Mouse (Mus musculus) forebrain, postnatal 0 days (tissue): ENCODE measurements around the gene Plcb1. TPM values are rescaled to one million over a fixed set of nuclear protein-coding genes. Genes with fewer than 3 reads are reported as not detected.
A peak's percentile ranks its signal among the peaks of the same experiment; 100 is the strongest.

Source experiments
- ATAC-seq: fragments of 200-750 bp; cut with Nextera tagmentation; 2 replicates; pipeline ENCODE4 v1.8.0; 2017; ENCODE audit warnings: mild to moderate bottlenecking, moderate library complexity
- DNase-seq: peaks from one replicate; pipeline ENCODE4 v3.0.0-alpha.2; 2015
- H3K27ac ChIP-seq: fragments of 300-500 bp; sonication (generic); 2 replicates; pipeline ENCODE4 v1.5.1; 2014; ENCODE audit warnings: low read depth, mild to moderate bottlenecking, antibody characterized with exemption, low read length, moderate library complexity, mixed read lengths
- H3K27me3 ChIP-seq: fragments of 300-500 bp; sonication (generic); 2 replicates; pipeline ENCODE4 v1.6.1; 2014; ENCODE audit warnings: mild to moderate bottlenecking, low read length, mixed read lengths; ENCODE audit not compliant: insufficient read depth
- H3K36me3 ChIP-seq: fragments of 300-500 bp; sonication (generic); 2 replicates; pipeline ENCODE4 v1.6.1; 2014; ENCODE audit warnings: mild to moderate bottlenecking, moderate library complexity; ENCODE audit not compliant: insufficient read depth
- H3K4me1 ChIP-seq: fragments of 300-500 bp; sonication (generic); 2 replicates; pipeline ENCODE4 v1.6.1; 2014; ENCODE audit warnings: antibody characterized with exemption; ENCODE audit not compliant: insufficient read depth
- H3K4me2 ChIP-seq: fragments of 300-500 bp; sonication (generic); 2 replicates; pipeline ENCODE4 v1.6.1; 2014; ENCODE audit warnings: low read depth, mild to moderate bottlenecking, moderate library complexity
- H3K4me3 ChIP-seq: fragments of 300-500 bp; sonication (generic); 2 replicates; pipeline ENCODE4 v1.5.1; 2014; ENCODE audit warnings: low read depth, low read length, mixed read lengths
- H3K9ac ChIP-seq: fragments of 300-500 bp; sonication (generic); 2 replicates; pipeline ENCODE4 v1.6.1; 2014; ENCODE audit warnings: mild to moderate bottlenecking
- H3K9me3 ChIP-seq: fragments of 300-500 bp; sonication (generic); 2 replicates; pipeline ENCODE4 v1.6.1; 2016; ENCODE audit warnings: low read length
- CTCF ChIP-seq: sonication (generic); IDR thresholded peaks from 2 replicates; pipeline ENCODE4 v1.5.1; 2016; ENCODE audit warnings: antibody characterized with exemption, control low read depth, low read depth
- WGBS: fragments of 180-500 bp; shearing (Covaris S2); extraction: QIAGEN DNeasy Blood & Tissue Kit; methylation state at CpG from one replicate; pipeline ENCODE4 v1.1.7; 2014; 5-methylcytosine and 5-hydroxymethylcytosine counted together
- polyA plus RNA-seq: library from polyadenylated mRNA; unstranded; fragments of >200 nt; fragmentation: Nextera tagmentation; extraction: Ambion mirVana; gene quantifications from 2 replicates; pipeline ENCODE4 v1.2.1, GENCODE M21; 2015
- total RNA-seq: library from RNA; depleted of rRNA; stranded (reverse); fragments of >200 nt; gene quantifications from 2 replicates; pipeline ENCODE4 v1.2.3, GENCODE M21; 2014; rRNA removed

Plcb1 gene
- total RNA-seq = 58.2 and 61.8 TPM in 2 replicates
- polyA plus RNA-seq = 20.7 and 37.7 TPM in 2 replicates

GRCm38 (mm10) chr2:134785970-134786855, at the start of gene Plcb1:
TSS of gene Plcb1 (plus strand) at chr2:134786067.
- peaks cover 4% of the 10 kb centered on the region; the same call in 1 of the 2 replicates for H3K4me1 ChIP-seq
- H3K36me3 ChIP-seq = no peaks in the 10 kb centered on the region
- under 1% methylated on average over 84 of the region's 88 CpGs for WGBS
- H3K27ac ChIP-seq = peak within 1 kb of the TSS; percentile 80
- peak; percentile 97 for ATAC-seq
- peak within 1 kb of the TSS; percentile 84 for H3K9ac ChIP-seq
- DNase-seq = peak; percentile 93
- H3K9me3 ChIP-seq = no peaks in the 10 kb centered on the region
- H3K4me3 ChIP-seq = peak within 1 kb of the TSS; percentile 81
- H3K27me3 ChIP-seq = no peaks in the 10 kb centered on the region
- H3K4me2 ChIP-seq = peak within 1 kb of the TSS; percentile 87
- peak; percentile 98 for TF ChIP-seq CTCF

GRCm38 (mm10) chr2:134755537-134755936, 30.3 kb upstream of the Plcb1 start:
- TF ChIP-seq CTCF = no peak
- Histone ChIP-seq H3K4me2 (no peak overlapping the region), H3K9ac (no peak overlapping the region), H3K27me3 (no peaks in the 10 kb centered on the region), H3K36me3 (no peaks in the 10 kb centered on the region), H3K27ac (no peak overlapping the region), H3K4me3 (no peak overlapping the region), H3K9me3 (no peaks in the 10 kb centered on the region), H3K4me1 (no peaks in the 10 kb centered on the region)
- ATAC-seq = no peak
- no peak for DNase-seq

GRCm38 (mm10) chr2:134756086-134756485, 29.8 kb upstream of the Plcb1 start:
- 78% methylated on average over 1 of the region's 1 CpGs for WGBS

GRCm38 (mm10) chr2:134761029-134761428, 24.8 kb upstream of the Plcb1 start:
- WGBS = 78% methylated on average over 1 of the region's 1 CpGs
- H3K9ac ChIP-seq = no peak overlapping the region
- H3K4me2 ChIP-seq = no peak overlapping the region
- no peaks in the 10 kb centered on the region for H3K4me1 ChIP-seq
- H3K4me3 ChIP-seq = no peak overlapping the region
- no peaks in the 10 kb centered on the region for H3K27me3 ChIP-seq
- no peaks in the 10 kb centered on the region for H3K36me3 ChIP-seq
- H3K9me3 ChIP-seq = no peaks in the 10 kb centered on the region
- no peak for ATAC-seq
- DNase-seq = no peak
- no peak overlapping the region for H3K27ac ChIP-seq
- TF ChIP-seq CTCF = no peak

More at GRCm38 (mm10) chr2:134756086-134756485, 29.8 kb upstream of the Plcb1 start:
- no peak overlapping the region for H3K27ac ChIP-seq
- no peak overlapping the region for H3K4me3 ChIP-seq
- H3K36me3 ChIP-seq = no peaks in the 10 kb centered on the region
- H3K4me1 ChIP-seq = no peaks in the 10 kb centered on the region
- no peak for TF ChIP-seq CTCF
- H3K9ac ChIP-seq = no peak overlapping the region
- H3K4me2 ChIP-seq = no peak overlapping the region
- DNase-seq (no peak), ATAC-seq (no peak)
- no peaks in the 10 kb centered on the region for H3K27me3 ChIP-seq
- H3K9me3 ChIP-seq = no peaks in the 10 kb centered on the region

- no peak overlapping the region for H3K4me2 ChIP-seq
- no peak overlapping the region for H3K4me3 ChIP-seq
- no peak overlapping the region for H3K9ac ChIP-seq
- TF ChIP-seq CTCF = no peak
- WGBS = 95% methylated on average over 8 of the region's 8 CpGs
- no peaks in the 10 kb centered on the region for H3K9me3 ChIP-seq
- no peaks in the 10 kb centered on the region for H3K27me3 ChIP-seq
- DNase-seq (no peak), ATAC-seq (no peak)
- no peaks in the 10 kb centered on the region for H3K36me3 ChIP-seq
- H3K27ac ChIP-seq = no peak overlapping the region
- H3K4me1 ChIP-seq = no peaks in the 10 kb centered on the region
These were observed 22.4 kb upstream of the Plcb1 start for GRCm38 (mm10) chr2:134763406-134763990.

GRCm38 (mm10) chr2:134764506-134764905, 21.4 kb upstream of the Plcb1 start:
- H3K9ac ChIP-seq = no peak overlapping the region
- H3K27ac ChIP-seq = no peak overlapping the region
- 87% methylated on average over 2 of the region's 2 CpGs for WGBS
- ATAC-seq (no peak), DNase-seq (no peak)
- H3K4me3 ChIP-seq = no peak overlapping the region
- no peaks in the 10 kb centered on the region for H3K27me3 ChIP-seq
- H3K36me3 ChIP-seq = no peaks in the 10 kb centered on the region
- TF ChIP-seq CTCF = no peak
- no peaks in the 10 kb centered on the region for H3K4me1 ChIP-seq
- H3K9me3 ChIP-seq = no peaks in the 10 kb centered on the region
- H3K4me2 ChIP-seq = no peak overlapping the region

- no peaks in the 10 kb centered on the region for H3K36me3 ChIP-seq
- no peaks in the 10 kb centered on the region for H3K27me3 ChIP-seq
- WGBS = 61% methylated on average over 5 of the region's 5 CpGs
- no peaks in the 10 kb centered on the region for H3K9me3 ChIP-seq
- no peak overlapping the region for H3K9ac ChIP-seq
- no peak overlapping the region for H3K27ac ChIP-seq
- H3K4me2 ChIP-seq = no peak overlapping the region
- TF ChIP-seq CTCF = peak; percentile 35; the same call in 1 of the 2 replicates
- peak; percentile 16; the same call in 1 of the 2 replicates for ATAC-seq
- DNase-seq = peak; percentile 35
- H3K4me1 ChIP-seq = no peaks in the 10 kb centered on the region
- H3K4me3 ChIP-seq = no peak overlapping the region
These were observed 6.0 kb upstream of the Plcb1 start for GRCm38 (mm10) chr2:134779826-134780225.
